Mouse (Mus musculus): ENCODE data around the gene Spsb4. TPM values are rescaled to one million over a fixed set of nuclear protein-coding genes. Genes with fewer than 3 reads are reported as not detected.
A peak's percentile ranks its signal among the peaks of the same experiment; 100 is the strongest.

Spsb4 gene
- 1 to 10 TPM; 4.8 to 5.5 TPM for total RNA-seq (2021)

DNA sequence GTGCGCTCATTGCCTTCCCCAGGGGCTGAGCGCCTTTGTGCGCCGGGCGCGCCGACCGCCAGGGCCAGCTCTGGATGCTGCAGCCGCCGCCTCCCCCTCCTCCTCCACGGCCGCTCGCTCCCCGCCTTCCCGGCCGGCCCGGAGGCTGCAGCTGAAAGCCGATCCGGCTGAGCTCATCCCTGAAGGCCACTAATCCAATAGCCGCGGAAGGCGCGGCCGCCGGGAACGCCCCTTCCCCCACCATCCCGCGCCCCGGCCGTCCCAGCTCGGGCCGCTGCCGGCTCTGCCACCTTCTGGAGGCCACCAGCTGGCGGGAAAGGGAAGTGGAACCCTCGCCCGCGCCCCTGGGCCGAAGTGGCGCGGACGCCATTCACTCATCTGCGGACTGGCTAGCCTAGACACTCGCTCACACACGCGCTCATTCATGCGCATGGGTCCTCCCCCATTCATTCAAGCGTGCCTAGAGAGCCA, at the start of gene Spsb4:
Gene Spsb4 (minus strand): TSS at position 167 of the 471 bp plus-strand sequence.
- DNase-seq (ENCODE audit: low spot score in 2 of 2) = peak; percentile 68 to 69
- intact Hi-C loops (cut with DNase I) = loop anchor here (2.0 to 5.0 kb wide), 2 partner anchors 44 to 58 kb away; no protein-coding TSS in a partner anchor

DNA sequence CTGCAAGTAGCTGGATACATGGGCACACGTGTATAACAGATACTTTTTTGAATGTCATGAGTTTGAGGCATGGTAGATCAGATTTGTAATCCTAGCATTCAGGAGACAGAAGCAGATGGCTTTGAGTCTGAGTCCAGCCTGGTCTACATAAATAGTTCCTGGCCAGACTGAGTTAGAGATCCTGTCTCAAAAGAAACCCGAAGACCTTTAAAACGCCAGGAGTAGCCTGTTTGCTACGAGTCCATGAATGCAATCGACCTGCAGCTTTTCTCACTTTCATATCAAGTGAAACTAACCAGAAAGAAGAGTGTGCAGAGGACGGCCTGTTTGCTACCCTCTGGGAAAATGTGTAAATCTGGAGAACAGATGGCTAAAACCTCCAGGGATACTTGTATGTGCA, 49.1 kb upstream of the Spsb4 start:
- intact Hi-C loops (cut with DNase I) = loop anchor here (1.0 to 2.0 kb wide), 2 partner anchors 107 to 151 kb away; no protein-coding TSS in a partner anchor
- no peak for DNase-seq (ENCODE audit: low spot score in 2 of 2)

DNA sequence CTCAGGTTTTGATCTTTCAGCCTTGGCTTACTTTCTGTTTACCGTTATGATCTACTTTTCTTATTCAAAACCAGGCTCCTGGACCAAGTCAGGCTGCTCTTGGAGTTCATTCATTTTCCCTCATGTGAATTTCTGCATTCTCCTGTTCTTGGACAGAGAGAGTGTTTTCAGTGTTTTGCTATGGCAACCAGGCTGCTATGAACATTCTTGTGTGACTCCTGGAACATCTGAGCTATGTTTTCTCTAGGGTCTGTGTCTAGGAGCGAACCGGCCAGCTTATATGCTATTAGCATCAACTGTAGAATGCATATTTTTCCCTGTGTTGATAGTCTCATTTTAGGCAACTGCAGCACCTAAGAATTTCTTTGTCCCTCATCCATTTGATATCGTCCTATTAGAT, 47.2 kb upstream of the Spsb4 start:
- intact Hi-C loops (cut with DNase I) = no loop called here
- no peak for DNase-seq (ENCODE audit: low spot score in 2 of 2)

DNA sequence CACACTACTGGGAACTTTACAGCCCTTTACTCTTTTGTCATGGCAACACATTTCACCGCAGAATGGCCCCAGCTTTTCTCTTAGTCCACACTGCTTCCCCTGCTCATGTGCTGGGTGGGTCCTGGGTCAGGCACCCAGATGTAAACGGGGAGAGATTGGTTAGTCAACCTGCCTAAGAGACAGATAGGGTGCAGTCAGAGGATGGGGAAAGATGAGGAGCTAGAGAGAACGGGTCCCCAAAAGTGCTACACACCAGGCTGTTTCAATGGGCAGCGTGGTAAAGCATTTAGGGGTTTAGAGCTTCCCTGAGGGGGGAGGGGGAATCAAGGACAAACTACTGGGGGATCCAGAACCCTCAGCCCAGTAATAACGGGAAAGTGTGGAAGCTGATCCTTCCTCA, 46.6 kb upstream of the Spsb4 start:
- intact Hi-C loops (cut with DNase I) = no loop called here
- no peak for DNase-seq (ENCODE audit: low spot score in 2 of 2)

DNA sequence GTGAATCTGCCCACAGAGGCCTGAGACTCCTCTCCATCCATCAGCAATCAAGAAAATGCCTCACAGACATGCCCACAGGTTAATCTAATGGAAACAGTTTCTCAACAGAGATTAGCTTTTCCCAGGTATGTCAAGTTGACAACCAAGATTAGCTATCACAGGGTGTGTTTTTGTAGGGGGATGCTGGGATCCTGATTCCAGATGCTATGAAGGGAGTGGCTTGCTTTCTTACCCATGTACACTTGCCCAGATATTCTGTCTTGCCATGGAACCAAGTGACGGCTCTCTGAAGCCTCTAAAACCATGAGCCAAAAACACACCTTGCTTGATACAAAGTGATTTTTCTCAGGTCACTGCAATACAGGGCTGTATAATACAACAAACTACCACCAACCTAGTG, 45.5 kb upstream of the Spsb4 start:
- DNase-seq (ENCODE audit: low spot score in 2 of 2) = no peak
- intact Hi-C loops (cut with DNase I) = loop anchor here (5.0 kb wide), 1 partner anchor 47 kb away; the partner anchor contains the start of gene Spsb4

DNA sequence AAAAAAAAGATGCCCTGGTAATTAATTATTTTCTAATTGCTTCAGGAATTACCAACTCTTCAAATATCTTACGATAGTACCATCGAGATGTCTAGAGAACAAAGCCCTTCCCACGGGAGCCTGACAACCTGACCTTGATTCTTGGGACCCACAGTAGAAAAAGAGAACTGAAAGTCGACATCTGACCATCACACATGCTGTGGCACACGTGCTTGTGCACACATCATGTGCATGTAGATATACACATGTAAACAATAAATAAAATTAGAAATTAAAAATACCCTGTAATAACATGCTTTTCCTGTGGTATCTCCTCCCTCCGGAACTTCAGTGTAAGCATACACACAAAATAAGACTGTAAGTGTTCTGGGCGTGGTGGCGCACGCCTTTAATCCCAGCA, 43.1 kb upstream of the Spsb4 start:
- intact Hi-C loops (cut with DNase I) = loop anchor here (5.0 kb wide), 1 partner anchor 44 kb away; the partner anchor contains the start of gene Spsb4
- DNase-seq (ENCODE audit: low spot score in 2 of 2) = no peak

DNA sequence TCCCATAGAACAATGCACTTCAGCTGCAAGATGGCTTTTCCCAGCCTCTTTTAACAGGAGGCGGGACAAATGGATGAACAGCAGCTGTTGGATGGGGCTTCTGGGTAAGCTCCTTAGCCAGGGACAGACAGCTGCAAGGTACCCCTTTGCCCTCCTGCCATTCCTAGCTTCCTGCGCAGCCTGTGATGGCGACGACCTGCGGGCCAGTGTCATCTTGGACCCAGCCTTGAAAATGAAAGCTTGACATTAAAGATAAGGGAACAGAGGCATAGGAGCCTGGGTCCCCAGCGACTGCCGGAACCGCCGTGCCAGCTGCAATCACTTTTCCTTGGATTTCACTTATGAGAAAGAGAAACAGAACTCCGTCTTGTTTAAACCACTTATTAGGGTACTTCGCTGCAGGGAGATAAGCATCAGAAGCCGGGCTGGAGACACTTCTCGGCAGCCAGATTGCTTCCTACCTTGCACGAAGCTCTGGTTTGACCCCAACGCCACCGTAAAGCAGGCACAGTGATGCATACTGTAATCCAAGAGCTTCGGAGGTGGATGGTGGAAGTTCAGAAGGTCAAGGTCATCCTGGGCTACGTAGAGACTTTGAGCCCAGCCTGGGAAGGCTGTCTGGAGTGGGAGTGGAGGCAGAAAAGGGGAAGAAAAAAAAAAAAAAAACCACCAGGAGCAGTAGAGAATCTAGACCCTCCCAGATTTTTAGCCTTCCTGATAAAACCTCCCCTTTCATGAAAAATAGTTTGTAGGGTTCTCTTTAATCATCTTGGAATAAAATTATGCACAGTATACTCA, 38.1 kb upstream of the Spsb4 start:
- no peak for DNase-seq (ENCODE audit: low spot score in 2 of 2)
- intact Hi-C loops (cut with DNase I) = no loop called here

DNA sequence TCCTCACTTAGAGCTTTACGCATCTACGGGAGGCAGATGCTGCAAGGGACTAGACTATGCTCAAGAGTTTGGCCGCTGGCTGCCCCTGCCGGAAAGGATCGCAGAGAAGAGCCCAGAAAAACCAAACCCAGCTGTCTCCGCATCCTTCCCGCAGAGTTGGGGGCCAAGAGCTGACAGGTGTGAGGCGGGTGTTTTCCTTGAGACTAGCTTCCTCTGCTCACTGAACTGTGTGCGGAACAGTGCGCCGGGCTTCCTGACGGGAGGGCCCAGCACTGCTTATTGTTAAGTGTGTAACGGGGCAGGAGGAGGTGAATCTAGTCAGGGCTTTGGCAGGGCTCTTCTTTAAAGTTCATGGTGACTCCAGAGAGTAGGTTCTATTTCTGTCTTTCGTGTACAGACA, 37.3 kb upstream of the Spsb4 start:
- intact Hi-C loops (cut with DNase I) = no loop called here
- no peak for DNase-seq (ENCODE audit: low spot score in 2 of 2)

DNA sequence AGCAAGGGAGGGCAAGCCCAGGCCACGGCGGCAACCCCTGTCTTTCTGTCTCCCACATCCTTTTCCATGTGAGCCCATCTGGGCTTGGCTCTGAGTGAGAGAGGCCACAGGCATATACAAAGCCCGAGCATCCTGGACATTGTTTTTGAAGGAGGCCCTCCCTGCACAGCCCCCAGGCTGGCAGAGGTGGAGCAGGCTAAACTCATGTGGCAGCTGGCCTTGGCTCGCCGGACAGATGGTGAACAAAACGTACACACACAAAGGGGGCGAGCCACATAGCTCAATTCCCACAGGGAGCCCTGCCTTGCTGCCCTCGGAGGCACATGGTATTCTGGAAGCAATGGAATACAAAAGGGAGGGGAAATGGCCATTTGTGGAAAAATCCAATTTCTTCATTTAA, 32.5 kb upstream of the Spsb4 start:
- DNase-seq (ENCODE audit: low spot score in 2 of 2) = no peak
- intact Hi-C loops (cut with DNase I) = no loop called here

DNA sequence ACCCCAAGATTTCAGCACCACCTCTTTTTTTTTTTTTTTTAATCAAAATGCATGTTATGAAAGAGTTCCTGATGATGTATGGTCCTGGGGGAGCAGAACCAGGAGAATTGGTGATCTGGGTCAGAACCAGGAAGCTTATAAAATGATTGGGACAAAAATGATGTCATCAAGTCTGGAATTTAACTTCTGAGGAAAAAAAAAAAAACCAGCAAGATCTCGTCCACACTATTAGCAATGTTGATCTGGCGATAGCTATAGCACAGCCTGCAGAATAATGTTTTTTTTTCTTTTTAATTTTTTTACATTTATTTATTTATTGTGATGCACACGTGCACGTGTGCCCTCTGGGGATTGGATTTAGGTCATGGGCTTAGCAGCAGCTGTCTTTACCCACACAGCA, 27.6 kb upstream of the Spsb4 start:
- intact Hi-C loops (cut with DNase I) = no loop called here
- DNase-seq (ENCODE audit: low spot score in 2 of 2) = no peak

DNA sequence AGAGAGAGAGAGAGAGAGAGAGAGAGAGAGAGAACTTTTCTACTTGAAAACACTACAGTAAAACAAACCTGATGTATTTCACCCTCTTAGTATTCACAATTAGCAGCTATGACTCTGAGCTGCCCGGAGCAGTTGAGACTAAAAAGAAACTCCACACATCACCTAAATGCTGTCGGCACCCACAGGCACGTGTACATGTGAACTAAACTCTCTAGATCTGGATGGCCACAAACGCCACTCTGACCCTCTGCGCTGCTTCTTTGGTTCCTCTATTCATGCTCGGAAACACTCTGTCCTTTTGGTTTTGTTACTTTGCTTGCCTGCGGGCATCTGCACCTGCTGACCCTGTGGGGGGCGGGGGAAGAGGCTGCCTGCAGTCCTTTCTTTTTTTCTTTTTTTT, 23.0 kb upstream of the Spsb4 start:
- intact Hi-C loops (cut with DNase I) = no loop called here
- DNase-seq (ENCODE audit: low spot score in 2 of 2) = no peak

DNA sequence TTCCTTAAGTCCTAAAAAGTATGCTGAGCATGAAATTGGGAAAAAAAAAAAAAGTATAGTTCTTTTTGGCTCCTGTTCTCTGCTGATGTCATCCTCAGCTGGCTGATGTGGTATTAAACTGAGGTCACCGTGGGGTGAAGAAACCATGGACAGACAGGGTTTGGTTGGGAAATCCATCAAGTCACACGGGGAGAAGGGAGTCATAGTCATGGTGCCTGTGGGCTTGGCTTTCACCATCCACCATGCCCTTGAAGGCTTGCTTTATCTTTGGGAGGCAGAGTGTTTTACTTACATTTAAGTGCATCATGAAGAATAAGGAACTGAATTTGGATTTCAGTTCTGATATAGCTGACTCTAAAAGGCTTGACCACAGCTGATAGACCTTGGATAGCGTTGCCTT, 19.4 kb upstream of the Spsb4 start:
- intact Hi-C loops (cut with DNase I) = no loop called here
- DNase-seq (ENCODE audit: low spot score in 2 of 2) = no peak

DNA sequence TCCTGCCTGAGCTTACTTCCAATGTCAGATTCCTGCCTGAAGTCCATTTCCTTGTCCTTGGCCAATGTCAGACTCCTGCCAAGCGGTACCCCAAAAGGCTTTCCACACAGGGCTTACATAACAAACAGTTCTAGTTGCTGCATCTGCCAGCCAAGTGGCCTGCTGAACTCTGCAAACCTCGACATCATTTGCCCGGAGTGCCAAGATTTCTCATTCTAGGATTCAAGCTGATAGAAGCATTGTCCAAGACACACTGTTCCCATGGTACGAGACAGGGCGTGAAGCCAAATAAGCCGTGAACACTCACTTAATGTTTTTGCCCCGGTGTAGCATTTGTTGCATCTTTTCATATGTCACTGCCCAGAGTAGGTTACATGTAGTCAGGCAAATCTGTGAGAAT, 18.0 kb upstream of the Spsb4 start:
- intact Hi-C loops (cut with DNase I) = no loop called here
- DNase-seq (ENCODE audit: low spot score in 2 of 2) = no peak

DNA sequence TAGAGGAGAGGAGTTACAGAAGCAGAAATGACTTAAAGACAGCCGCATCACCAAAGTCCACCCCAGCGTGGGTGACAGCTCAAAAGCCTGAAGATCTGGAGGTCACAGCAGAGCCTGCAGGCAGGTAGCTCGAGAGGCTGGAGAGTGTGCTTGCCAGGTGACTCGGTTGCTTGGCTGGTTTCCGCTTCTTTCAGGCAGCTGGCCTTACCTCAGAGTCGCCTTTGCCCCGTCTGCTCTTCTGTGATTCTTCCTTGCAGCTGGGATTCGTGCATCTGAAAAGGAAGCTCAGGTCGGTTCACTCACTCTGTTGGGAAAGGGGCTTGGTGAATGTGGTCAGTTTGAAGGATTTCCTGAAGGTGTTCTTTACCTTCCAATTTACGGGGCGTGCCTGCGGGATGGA, 8.7 kb upstream of the Spsb4 start:
- no peak for DNase-seq (ENCODE audit: low spot score in 2 of 2)
- intact Hi-C loops (cut with DNase I) = no loop called here

DNA sequence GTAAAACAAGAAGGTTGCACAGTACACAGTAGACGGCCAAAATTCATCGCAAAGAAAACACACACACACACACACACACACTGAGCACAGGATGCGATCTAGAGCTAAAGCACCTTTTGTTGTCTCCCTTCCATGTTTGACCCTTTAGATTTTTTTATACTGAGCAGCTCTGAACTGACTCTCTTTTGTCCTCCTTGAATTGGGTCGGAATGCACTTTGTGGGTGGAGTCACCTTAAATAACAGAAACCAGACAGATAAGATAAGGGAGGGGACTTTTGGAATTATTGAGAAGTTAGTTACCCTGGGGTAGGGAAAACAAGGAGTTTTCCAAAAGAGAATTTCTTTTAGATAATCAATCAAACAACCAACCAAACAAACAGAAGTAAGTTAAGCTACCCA, 7.4 kb upstream of the Spsb4 start:
- DNase-seq (ENCODE audit: low spot score in 2 of 2) = no peak
- intact Hi-C loops (cut with DNase I) = no loop called here

DNA sequence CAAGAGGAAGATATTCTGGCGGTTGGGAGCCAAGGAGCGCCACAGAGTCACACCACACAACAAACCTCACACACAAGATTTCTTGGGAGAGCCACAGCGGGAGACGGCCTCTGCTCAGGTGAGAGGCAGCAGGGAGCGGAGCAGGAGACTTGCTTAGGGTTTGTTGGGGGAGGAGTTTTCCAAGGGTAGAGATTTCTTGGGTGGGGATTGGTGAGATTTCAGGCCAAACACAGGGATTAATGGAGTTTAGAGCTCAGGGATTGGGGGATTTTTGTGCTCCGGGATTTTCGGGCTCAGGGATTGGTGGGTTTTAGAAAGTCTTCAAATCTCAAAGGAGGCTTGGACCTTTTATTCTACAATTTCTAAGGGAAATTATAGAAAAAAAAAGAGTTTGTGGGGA, 5.8 kb upstream of the Spsb4 start:
- intact Hi-C loops (cut with DNase I) = no loop called here

DNA sequence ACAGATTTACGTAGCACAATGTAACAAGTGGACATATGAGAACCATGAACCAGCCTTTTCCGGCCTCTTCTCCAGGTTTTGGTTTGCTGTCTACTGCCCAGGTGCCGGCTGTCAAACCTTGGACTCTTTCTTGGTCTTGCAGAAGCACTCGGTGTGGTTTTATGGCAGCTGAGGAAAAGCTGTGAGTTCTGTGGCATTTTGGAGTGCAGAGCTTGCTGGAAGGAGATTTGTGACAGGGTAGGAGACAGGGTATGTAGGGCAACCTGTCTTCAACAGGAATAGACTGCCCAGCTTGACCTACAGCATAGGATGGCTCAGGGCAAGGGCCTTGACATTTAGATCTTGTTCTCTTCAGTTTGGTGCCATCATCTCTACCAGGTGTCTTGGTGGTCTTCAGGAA, 4.3 kb upstream of the Spsb4 start:
- intact Hi-C loops (cut with DNase I) = no loop called here
- no peak for DNase-seq (ENCODE audit: low spot score in 2 of 2)

More for the DNA sequence above, 5.8 kb upstream of the Spsb4 start:
- no peak for DNase-seq (ENCODE audit: low spot score in 2 of 2)

DNA sequence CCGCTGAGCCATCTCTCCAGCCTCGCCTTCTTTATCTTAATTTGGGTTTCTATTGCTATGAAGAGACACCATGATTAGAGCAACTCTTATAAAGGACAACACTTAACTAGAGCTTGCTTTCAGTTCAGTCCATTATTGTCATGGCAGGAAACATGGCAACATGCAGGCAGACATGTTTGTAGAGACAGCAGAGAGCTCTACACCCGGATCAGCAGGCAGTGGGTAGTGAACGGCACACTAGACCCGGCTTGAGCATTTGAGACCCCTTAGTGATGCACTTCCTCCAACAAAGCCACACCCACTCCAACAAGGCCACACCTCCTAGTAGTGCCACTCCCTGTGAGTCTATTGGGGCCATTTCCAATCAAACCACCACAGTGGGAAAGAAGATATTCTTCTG, 3.7 kb upstream of the Spsb4 start:
- no peak for DNase-seq (ENCODE audit: low spot score in 2 of 2)

DNA sequence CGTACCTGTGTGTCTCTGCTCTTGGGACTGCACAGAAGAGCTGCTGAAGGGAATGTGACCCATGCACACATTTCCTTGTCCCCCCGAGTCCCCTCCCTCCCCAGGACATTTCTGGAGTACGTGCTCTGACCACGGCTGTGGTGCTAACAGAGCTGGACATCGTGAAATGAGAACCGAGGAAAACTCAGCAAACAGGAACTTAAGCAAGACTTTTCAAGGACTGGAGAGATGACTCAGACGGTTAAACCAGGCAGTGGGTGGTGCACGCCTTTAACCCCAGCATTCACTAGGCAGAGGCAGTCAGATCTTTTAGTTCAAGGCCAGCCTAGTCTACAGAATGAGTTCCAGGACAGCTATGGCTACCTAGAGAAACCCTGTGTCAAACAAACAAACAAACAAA, 1.5 kb upstream of the Spsb4 start:
- DNase-seq (ENCODE audit: low spot score in 2 of 2) = no peak
- intact Hi-C loops (cut with DNase I) = no loop called here

More for the DNA sequence above, 3.7 kb upstream of the Spsb4 start:
- intact Hi-C loops (cut with DNase I) = no loop called here

DNA sequence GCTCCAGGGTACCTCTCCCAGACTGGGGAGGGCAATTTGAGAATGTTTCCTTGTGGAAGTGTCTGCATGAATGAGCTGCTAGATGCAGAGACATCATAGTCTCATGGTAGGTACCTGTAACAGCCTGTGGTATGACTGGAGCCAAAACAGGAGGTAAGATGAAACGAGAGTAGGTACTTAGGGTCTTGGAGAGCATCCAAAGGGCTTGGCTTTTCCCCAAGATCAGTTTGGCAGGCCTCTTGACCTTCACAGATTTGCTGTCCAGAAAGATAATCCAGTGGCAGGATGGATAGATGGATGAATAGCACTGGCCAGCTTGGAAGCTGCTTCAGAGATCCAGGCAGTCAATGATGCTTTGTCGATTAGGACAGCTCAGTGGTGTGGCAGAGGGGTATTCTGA, 1.0 kb upstream of the Spsb4 start:
- DNase-seq (ENCODE audit: low spot score in 2 of 2) = no peak
- intact Hi-C loops (cut with DNase I) = loop anchor here (2.0 to 5.0 kb wide), 2 partner anchors 43 to 59 kb away; no protein-coding TSS in a partner anchor

DNA sequence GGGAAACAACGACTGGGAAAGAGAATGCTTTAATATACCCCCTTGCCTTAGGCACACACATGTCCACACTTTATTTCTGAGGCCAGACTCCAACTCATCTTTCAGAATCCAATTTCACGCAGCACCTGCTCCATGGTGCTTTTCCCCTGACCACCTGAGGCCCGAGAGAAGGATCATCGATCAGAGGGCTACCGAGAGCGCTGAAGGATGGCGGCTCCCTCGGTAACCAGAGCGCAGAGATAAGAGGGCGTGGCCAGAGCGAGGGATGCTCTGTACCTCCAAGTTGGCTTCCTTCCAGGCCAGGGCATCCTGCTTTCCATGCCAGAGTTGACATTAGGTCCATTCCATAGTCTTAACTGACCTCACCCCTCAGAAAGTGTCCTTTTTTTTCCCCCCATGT, 588 bp upstream of the Spsb4 start:
- intact Hi-C loops (cut with DNase I) = loop anchor here (2.0 to 5.0 kb wide), 2 partner anchors 43 to 58 kb away; no protein-coding TSS in a partner anchor
- no peak for DNase-seq (ENCODE audit: low spot score in 2 of 2)

All from left cerebral cortex, postnatal 36 days (tissue).